Mouse (Mus musculus): ENCODE measurements around the gene Klhl8.

GRCm38 (mm10) chr5:103936906-103937589 is 26.0 kb upstream of the Klhl8 start:
- no peak for TF ChIP-seq ZC3H11A (IDR thresholded peaks at IDR 0.05; ENCODE audit: borderline replicate concordance, low read depth, low read length)
- no peak for TF ChIP-seq MAFK (IDR thresholded peaks at IDR 0.05; ENCODE audit: insufficient read depth, low read depth, low read length)

Measured in ES-E14 (cell line).